Mouse (Mus musculus): Measurements from ENCODE around the gene Dand5. TPM values are rescaled to one million over a fixed set of nuclear protein-coding genes. Genes with fewer than 3 reads are reported as not detected.
"Not testable (repeated sequence)": the region's sequence is repeated elsewhere in the genome, so short reads cannot be mapped to it uniquely, and the experiment has no call there.

Dand5 gene
- polyA plus RNA-seq, 1 experiment: 9.4 TPM

DNA sequence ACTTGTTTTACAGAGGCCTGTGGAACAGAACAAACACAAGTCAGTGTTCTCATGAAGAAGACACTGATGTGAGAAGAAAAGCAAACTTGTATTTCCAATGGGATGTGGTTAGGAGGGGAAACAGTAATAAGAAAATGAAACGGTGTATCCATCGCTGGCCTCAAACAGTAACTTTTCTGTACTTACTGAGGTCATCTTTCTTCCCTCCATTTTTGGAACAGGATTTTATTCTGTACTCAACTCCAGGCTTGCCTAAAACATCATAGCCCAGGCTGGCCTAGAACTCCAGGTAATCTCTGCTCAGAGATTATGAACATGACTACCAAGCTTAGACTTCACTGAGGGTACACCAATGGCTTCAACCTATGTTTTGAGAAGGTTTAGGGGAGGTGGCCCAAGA lies 16.8 kb upstream of the Dand5 start:
- Histone ChIP-seq H3K4me1 (ENCODE audit: control insufficient read depth, insufficient read depth, insufficient read length, low read length) (no peaks in the 10 kb centered on the region), H3K4me3 (ENCODE audit: insufficient read depth, low read depth, low read length) (peak overlapping the region; percentile 69), H3K27ac (replicated peaks; ENCODE audit: low read depth, low read length) (peak overlapping the region; percentile 47; the same call in 1 of the 2 replicates)

GRCm38 (mm10) chr8:84838513-84838912 lies 15.9 kb upstream of the Dand5 start:
- H3K4me3 ChIP-seq (ENCODE audit: insufficient read depth, low read depth, low read length): no peak overlapping the region
- H3K27ac ChIP-seq (replicated peaks; ENCODE audit: low read depth, low read length): no peak overlapping the region
- H3K4me1 ChIP-seq (ENCODE audit: control insufficient read depth, insufficient read depth, insufficient read length, low read length): no peaks in the 10 kb centered on the region

DNA sequence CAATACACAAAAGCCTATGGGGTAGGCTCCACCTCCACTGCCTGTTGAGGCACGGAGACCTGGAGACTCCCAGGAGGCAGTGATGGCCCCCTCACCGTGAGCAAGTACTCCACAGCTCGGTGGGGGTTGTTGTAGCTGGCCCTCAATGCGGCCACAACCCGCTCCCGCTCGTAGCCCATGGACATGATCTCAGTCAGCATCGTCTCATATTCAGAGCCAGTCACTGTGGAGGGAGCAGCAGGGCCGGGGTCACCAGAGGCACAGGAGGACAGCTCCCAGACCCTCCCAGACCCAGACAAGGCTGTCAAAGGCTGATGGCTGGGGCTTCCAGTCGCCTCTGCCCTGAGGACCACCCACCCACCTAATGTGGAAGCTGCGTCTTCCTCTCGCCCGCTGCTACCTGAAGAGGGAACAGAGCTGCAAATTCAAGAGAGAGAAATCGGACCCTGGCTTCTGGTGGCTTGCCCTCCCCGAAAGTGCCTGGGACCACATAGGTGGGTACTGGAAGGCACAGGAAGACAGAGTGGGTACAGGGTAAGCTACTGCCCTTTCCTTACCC lies 15.4 kb upstream of the Dand5 start:
- Histone ChIP-seq H3K4me1 (ENCODE audit: control insufficient read depth, insufficient read depth, insufficient read length, low read length) (no peaks in the 10 kb centered on the region), H3K4me3 (ENCODE audit: insufficient read depth, low read depth, low read length) (no peak overlapping the region), H3K27ac (replicated peaks; ENCODE audit: low read depth, low read length) (no peak overlapping the region)

DNA sequence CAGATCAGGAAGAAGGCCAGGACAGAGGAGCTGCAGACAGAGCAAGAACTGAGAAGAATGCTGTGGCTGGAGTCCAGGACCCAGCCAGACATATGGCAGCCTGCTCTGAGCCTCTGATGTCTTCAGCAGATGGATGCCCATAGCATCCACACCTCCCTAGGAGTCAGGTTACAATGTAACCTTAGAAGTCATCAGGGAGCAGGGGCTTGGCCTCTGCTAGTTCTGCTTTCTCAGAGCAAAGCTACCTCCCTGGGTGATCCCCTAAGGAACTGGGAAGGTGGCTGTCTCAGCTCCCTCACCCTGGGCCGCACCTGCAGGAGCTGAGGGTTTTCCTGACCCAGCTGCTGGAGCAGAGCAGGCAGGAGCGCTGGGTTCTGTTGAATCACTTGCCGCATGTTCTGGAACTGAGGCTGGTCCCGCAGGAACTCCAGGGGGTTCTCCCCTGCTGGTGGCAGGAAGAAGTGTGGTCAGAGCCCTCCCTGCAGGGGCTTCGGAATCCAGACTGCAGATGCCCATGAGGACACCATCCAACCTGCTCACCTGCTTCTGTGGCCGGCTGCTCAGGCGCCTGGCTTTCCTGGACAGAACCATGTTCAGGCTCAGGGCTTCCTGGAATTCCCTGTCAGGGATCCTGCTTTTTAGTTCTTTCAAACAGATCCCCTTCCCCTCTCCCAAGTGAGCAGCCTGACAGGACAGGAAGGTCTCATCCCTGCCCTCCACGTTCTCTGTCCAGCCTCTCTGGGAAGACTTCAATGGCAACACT lies 14.7 kb upstream of the Dand5 start:
- Histone ChIP-seq H3K4me3 (ENCODE audit: insufficient read depth, low read depth, low read length) (no peak overlapping the region), H3K27ac (replicated peaks; ENCODE audit: low read depth, low read length) (no peak overlapping the region), H3K4me1 (ENCODE audit: control insufficient read depth, insufficient read depth, insufficient read length, low read length) (no peaks in the 10 kb centered on the region)

DNA sequence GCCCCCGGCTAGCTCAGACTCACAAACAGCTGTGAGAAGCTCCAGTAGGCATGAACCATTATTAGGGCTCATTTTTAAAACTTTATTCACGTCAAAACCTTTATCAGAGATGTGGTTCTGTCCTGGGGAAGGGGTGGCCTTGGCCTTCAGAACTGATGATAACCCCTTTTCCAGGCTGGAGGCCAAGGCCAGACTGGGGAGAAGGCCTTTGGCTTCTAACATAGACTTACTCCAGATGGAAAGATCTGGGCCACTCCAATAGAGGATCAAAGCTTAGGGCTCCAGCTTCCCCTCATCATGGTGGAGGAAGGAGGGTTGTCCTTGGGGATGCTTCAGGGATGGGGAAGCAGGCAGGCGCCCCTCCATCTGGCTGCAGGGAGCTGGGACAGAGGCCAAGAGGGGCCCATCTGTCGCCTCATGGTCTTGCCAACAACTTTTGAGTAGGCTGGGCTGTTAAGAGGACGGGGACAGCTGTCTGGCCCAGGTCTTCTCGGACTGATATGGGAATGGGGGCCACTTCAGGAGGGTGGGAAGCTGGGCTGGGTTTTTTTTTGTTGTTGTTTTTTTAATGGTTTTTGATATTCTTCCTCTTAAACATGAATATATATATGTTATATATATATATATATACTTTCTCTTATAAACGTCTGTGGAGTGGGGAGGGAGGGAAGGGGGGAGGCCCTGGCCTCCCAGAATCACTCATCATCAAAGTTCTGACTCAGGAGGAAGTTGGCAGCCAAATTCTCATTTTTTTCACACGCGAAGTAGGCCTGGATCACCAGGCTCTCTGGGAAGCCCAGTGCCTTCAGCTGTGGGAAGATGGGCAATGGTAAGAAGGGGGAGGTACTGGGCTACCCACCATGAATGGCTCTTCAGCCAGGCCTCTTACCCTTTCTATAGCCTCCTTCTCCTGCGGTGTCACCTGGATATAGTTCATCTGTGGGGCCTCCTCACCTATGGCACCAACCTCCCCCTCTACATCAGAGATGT lies 12.5 kb upstream of the Dand5 start:
- H3K27ac ChIP-seq (replicated peaks; ENCODE audit: low read depth, low read length): no peak overlapping the region

GRCm38 (mm10) chr8:84834002-84834865 lies 11.6 kb upstream of the Dand5 start:
- no peak overlapping the region for H3K4me3 ChIP-seq (ENCODE audit: insufficient read depth, low read depth, low read length)
- H3K4me1 ChIP-seq (ENCODE audit: control insufficient read depth, insufficient read depth, insufficient read length, low read length): no peaks in the 10 kb centered on the region
- H3K27ac ChIP-seq (replicated peaks; ENCODE audit: low read depth, low read length): no peak overlapping the region

More for the DNA sequence above, 12.5 kb upstream of the Dand5 start:
- Histone ChIP-seq H3K4me1 (ENCODE audit: control insufficient read depth, insufficient read depth, insufficient read length, low read length) (no peaks in the 10 kb centered on the region), H3K4me3 (ENCODE audit: insufficient read depth, low read depth, low read length) (no peak overlapping the region)

DNA sequence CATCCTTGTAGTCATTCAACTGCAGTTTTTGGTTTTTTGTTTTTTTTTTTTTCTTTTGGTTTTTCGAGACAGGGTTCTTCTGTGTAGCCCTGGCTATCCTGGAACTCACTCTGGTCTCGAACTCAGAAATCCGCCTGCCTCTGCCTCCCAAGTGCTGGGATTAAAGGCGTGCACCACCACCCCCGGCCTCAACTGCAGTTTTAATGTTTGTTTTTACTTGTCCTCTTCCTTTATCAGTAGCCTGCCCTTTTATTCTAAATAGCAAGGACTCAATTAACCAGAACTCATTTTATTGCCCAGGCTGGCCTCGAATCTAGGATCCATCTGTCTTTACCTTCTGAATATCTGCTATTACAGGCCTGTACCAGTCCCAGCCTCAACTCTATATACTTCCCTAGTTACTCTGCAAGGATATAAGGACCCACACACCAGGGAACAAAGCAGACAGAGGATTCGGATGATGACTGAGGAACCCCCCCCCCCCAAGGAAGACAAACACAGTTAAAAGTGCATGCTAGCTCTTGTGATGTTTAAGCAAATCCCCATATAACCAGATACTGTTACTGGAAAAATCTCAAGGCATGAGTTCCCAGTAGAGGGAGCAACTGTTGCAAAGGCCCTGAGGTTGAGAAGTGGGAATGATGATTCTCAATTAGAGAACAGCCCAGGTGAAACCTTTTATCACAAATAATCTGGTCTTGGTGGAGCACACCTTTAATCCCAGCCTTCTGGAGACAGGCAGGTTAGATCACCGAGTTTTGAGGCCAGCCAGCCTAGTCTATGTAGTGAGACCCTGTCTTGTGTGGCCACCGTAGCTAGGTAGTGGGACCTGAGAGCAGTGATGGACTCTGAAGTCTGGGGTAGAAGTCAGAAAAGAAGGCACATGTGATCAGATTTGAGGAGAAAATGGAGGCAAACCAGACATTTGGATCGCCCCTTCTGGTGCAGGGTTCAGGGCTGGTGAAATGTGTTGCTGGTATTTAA lies 10.4 kb upstream of the Dand5 start:
- Histone ChIP-seq H3K27ac (replicated peaks; ENCODE audit: low read depth, low read length) (peak overlapping the region; percentile 52; the same call in 1 of the 2 replicates), H3K4me1 (ENCODE audit: control insufficient read depth, insufficient read depth, insufficient read length, low read length) (no peaks in the 10 kb centered on the region), H3K4me3 (ENCODE audit: insufficient read depth, low read depth, low read length) (peak overlapping the region; percentile 86)

- Histone ChIP-seq H3K4me3 (ENCODE audit: insufficient read depth, low read depth, low read length) (peak overlapping the region; percentile 86), H3K27ac (replicated peaks; ENCODE audit: low read depth, low read length) (peak overlapping the region; percentile 72)
Measured at GRCm38 (mm10) chr8:84832034-84832717, 9.6 kb upstream of the Dand5 start.

DNA sequence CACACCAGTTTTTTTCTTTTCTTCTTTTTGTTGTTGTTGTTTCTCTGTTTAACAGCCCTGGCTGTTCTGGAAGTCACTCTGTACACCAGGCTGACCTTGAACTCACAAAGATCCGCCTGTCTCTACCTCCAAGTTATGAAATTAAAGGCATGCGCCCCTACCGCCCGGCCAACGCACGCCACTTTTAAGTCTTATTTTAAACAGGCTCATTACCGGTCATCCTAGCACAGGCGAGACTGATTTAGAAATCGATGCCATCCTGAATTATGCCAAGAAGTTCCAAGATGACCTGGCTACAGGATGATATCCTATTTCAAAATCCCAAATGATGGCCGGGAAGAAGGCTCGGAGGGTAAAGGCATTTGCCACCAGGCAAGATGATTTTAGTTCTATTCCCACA lies 8.9 kb upstream of the Dand5 start, which contains the start of gene Gadd45gip1:
TSS of gene Gadd45gip1 (plus strand) at position 33 of the 400 bp plus-strand sequence.
- H3K4me3 ChIP-seq (ENCODE audit: insufficient read depth, low read depth, low read length): peak within 1 kb of the TSS; percentile 86
- peak within 1 kb of the TSS; percentile 72 for H3K27ac ChIP-seq (replicated peaks; ENCODE audit: low read depth, low read length)
- no peaks in the 10 kb centered on the region for H3K4me1 ChIP-seq (ENCODE audit: control insufficient read depth, insufficient read depth, insufficient read length, low read length)

More at GRCm38 (mm10) chr8:84832034-84832717, 9.6 kb upstream of the Dand5 start:
- no peaks in the 10 kb centered on the region for H3K4me1 ChIP-seq (ENCODE audit: control insufficient read depth, insufficient read depth, insufficient read length, low read length)

DNA sequence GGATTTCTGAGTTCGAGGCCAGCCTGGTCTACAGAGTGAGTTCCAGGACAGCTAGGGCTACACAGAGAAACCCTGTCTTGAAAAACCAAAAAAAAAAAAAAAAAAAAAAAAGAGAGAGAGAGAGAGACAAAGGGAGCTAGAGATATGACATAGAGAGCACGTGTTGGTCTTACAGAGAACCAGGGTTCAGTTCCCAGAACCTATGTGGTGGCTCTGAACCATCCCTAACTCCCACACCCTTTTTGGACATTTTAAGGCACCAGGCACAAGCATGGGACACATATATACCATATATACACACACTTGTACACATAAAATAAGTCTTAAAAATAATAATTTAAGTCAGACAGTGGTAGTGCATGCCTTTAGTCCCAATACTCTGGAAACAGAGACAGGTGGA lies 3.9 kb upstream of the Dand5 start:
- not testable (repeated sequence) for H3K4me3 ChIP-seq (ENCODE audit: insufficient read depth, low read depth, low read length); H3K27ac ChIP-seq (replicated peaks; ENCODE audit: low read depth, low read length); H3K4me1 ChIP-seq (ENCODE audit: control insufficient read depth, insufficient read depth, insufficient read length, low read length)

- Histone ChIP-seq H3K4me1 (ENCODE audit: control insufficient read depth, insufficient read depth, insufficient read length, low read length) (no peaks in the 10 kb centered on the region), H3K4me3 (ENCODE audit: insufficient read depth, low read depth, low read length) (no peak overlapping the region), H3K27ac (replicated peaks; ENCODE audit: low read depth, low read length) (no peak overlapping the region)
Measured at GRCm38 (mm10) chr8:84825636-84826035, 3.0 kb upstream of the Dand5 start.

DNA sequence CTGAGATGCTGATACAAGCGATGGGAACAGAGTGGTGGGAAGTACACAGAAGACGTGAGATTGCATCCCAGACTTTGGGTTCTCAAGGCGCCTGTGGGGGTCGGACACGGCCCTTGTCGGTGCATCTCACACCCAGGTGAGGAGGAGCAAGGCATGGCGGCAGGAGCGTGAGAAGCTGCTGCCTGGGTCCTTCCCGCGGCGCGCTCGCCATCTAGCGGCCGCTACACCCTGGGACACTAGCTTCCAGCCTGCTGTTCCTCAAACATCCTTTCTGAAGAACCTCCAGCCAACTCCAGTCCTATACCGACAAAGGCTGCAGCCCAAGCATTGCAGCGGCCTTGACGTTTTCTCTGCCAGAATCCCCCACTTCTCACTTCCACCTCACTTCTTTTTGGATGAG lies 1.0 kb upstream of the Dand5 start:
- Histone ChIP-seq H3K4me1 (ENCODE audit: control insufficient read depth, insufficient read depth, insufficient read length, low read length) (no peaks in the 10 kb centered on the region), H3K4me3 (ENCODE audit: insufficient read depth, low read depth, low read length) (no peak overlapping the region), H3K27ac (replicated peaks; ENCODE audit: low read depth, low read length) (no peak overlapping the region)

- H3K27ac ChIP-seq (replicated peaks; ENCODE audit: low read depth, low read length): no peak overlapping the region
- H3K4me3 ChIP-seq (ENCODE audit: insufficient read depth, low read depth, low read length): no peak overlapping the region
- 0 out of 2 replicates have a peak, but pooled peaks cover 3% of the 10 kb centered on the region for H3K4me1 ChIP-seq (ENCODE audit: control insufficient read depth, insufficient read depth, insufficient read length, low read length)
Measured at GRCm38 (mm10) chr8:84816117-84816516, 6.5 kb downstream of the Dand5 start.
